Mouse (Mus musculus): Measurements from ENCODE around the gene Nubpl. TPM values are rescaled to one million over a fixed set of nuclear protein-coding genes. Genes with fewer than 3 reads are reported as not detected.

The Nubpl gene
- polyA plus RNA-seq, 1 experiment: 6.8 TPM

DNA sequence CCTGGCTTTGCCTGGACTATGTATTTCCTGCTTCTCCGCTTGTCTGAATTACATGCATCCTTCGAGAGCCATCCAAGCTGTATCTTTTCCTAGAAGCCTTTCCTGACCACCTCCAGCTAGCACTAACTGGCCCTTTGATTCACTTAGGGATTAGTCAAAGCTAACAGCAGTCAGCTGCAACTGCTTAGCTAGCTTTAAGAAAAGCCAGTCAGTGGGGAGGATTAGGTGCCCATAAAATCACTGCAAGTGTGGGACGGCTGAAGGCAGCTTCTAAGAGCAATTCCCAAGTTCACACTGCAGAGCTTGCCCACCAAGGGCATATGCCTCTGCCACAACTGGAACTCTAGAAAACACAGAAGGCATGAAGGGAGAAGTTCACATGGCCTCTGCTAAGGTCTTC, 252.7 kb downstream of the Nubpl start:
- TF ChIP-seq POLR2A (IDR thresholded peaks at IDR 0.05; ENCODE audit: borderline replicate concordance, low read depth, low read length) (no peak), CTCF (IDR thresholded peaks at IDR 0.05; ENCODE audit: low read depth, low read length) (no peak)
- no peak overlapping the region for H3K4me3 ChIP-seq (ENCODE audit: insufficient read depth, low read length)
- no peak overlapping the region for H3K27ac ChIP-seq (ENCODE audit: insufficient read depth, low read depth, low read length)

DNA sequence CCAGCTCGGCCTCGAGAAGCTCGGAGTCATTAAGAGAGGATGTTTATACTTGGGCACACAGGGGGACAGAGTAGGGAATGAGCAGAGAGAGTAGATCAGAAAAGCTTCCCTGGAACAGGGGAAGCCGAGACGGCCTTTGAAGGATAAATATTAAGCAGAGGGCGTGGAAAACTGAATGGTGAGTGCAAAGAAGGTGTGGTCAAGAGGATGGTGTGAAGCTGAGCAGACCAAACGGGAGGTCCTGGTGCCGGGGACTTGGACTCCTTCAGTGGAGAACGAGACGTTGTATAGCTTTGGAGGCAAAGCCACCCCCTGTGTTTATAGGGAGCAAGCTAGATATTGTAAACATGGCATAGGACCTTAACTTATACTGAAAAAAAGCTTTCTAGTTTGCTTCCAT, 261.9 kb downstream of the Nubpl start:
- Histone ChIP-seq H3K27ac (ENCODE audit: insufficient read depth, low read depth, low read length) (no peak overlapping the region), H3K4me1 (ENCODE audit: control insufficient read depth, insufficient read depth, low read length) (no peaks in the 10 kb centered on the region), H3K4me3 (ENCODE audit: insufficient read depth, low read length) (no peak overlapping the region)
- no peak for TF ChIP-seq CTCF (IDR thresholded peaks at IDR 0.05; ENCODE audit: low read depth, low read length)
- TF ChIP-seq POLR2A (IDR thresholded peaks at IDR 0.05; ENCODE audit: borderline replicate concordance, low read depth, low read length): no peak

More for the DNA sequence above, 252.7 kb downstream of the Nubpl start:
- no peaks in the 10 kb centered on the region for H3K4me1 ChIP-seq (ENCODE audit: control insufficient read depth, insufficient read depth, low read length)

DNA sequence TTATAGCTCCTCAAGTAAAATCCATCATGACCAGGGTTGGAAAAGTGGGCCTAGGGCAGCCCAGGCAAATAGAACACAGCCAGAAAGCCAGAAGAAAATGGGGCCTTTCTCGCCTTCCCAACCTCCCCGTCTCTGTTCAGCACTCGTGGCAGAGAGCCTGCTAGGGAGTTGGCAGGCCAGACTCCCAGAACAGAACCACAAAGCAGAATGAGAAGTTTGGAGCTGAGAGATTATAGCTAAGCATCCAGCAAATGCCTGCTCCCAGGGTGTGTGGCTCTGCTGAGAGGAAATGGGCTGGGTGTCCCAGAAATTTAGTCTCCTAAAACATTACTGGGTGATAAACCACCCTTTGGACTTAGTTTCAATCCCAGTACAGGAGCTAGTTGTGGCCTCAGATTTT, 262.6 kb downstream of the Nubpl start:
- TF ChIP-seq CTCF (IDR thresholded peaks at IDR 0.05; ENCODE audit: low read depth, low read length) (no peak), POLR2A (IDR thresholded peaks at IDR 0.05; ENCODE audit: borderline replicate concordance, low read depth, low read length) (no peak)
- H3K4me3 ChIP-seq (ENCODE audit: insufficient read depth, low read length): no peak overlapping the region
- no peak overlapping the region for H3K27ac ChIP-seq (ENCODE audit: insufficient read depth, low read depth, low read length)
- no peaks in the 10 kb centered on the region for H3K4me1 ChIP-seq (ENCODE audit: control insufficient read depth, insufficient read depth, low read length)

DNA sequence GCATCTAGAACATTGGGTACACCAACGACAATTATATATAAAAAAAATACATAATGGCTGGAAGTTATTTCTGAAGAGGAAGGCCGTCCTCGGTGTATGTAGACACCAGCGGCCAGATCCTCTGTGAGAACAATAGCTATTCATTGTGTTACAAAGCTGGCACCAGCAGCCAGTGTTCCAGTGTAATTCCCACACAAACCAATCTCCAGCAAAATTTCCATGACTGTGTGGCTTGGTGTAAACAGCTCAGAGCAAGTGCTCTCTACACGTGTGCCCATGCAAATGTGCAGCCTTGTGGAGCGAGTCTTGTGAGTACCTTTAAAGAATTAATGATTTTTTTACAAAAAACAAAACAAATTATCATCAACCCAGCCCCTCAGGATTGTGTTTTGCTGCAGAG, 263.7 kb downstream of the Nubpl start:
- no peaks in the 10 kb centered on the region for H3K4me1 ChIP-seq (ENCODE audit: control insufficient read depth, insufficient read depth, low read length)
- no peak overlapping the region for H3K27ac ChIP-seq (ENCODE audit: insufficient read depth, low read depth, low read length)
- TF ChIP-seq POLR2A (IDR thresholded peaks at IDR 0.05; ENCODE audit: borderline replicate concordance, low read depth, low read length) (no peak), CTCF (IDR thresholded peaks at IDR 0.05; ENCODE audit: low read depth, low read length) (no peak)
- no peak overlapping the region for H3K4me3 ChIP-seq (ENCODE audit: insufficient read depth, low read length)

Other genes with a start within 250 kb of the Nubpl start
- 37.9 and 41.6 TPM in 2 replicates for gene Heatr5a, start 126.4 kb upstream of the Nubpl start, polyA plus RNA-seq (2012; ENCODE audit: insufficient read depth, insufficient read length, missing spikeins)
- 8.9 and 9.4 TPM in 2 replicates for gene Dtd2, start 91.2 kb upstream of the Nubpl start, polyA plus RNA-seq (2012; ENCODE audit: insufficient read depth, insufficient read length, missing spikeins)
- not detected in 2 replicates for gene Gpr33, start 69.7 kb upstream of the Nubpl start, polyA plus RNA-seq (2012; ENCODE audit: insufficient read depth, insufficient read length, missing spikeins)

All from bone marrow macrophage, adult 2 months (primary cell).